Mouse (Mus musculus) limb, embryonic 13.5 days (tissue): ENCODE results near the gene Dlgap1. TPM values are rescaled to one million over a fixed set of nuclear protein-coding genes. Genes with fewer than 3 reads are reported as not detected.

ENCODE experiments used
- ATAC-seq: fragments of 200-750 bp; cut with Nextera tagmentation; 2 replicates; pipeline ENCODE4 v1.8.0; 2017; ENCODE audit warnings: low read depth, moderate number of reproducible peaks, moderate TSS enrichment; ENCODE audit not compliant: low FRiP score
- H3K27ac ChIP-seq: fragments of 300-500 bp; sonication (generic); 2 replicates; pipeline ENCODE4 v1.5.1; 2015; ENCODE audit warnings: inconsistent platforms, mild to moderate bottlenecking, moderate library complexity
- H3K27me3 ChIP-seq: fragments of 300-500 bp; sonication (generic); 2 replicates; pipeline ENCODE4 v1.6.1; 2015; ENCODE audit warnings: mild to moderate bottlenecking, inconsistent platforms
- H3K36me3 ChIP-seq: fragments of 300-500 bp; sonication (generic); 2 replicates; pipeline ENCODE4 v1.6.1; 2015; ENCODE audit warnings: inconsistent platforms, mild to moderate bottlenecking, moderate library complexity
- H3K4me1 ChIP-seq: fragments of 300-500 bp; sonication (generic); 2 replicates; pipeline ENCODE4 v1.6.1; 2015; ENCODE audit warnings: inconsistent platforms
- H3K4me2 ChIP-seq: fragments of 300-500 bp; sonication (generic); replicated peaks from 2 replicates; pipeline ENCODE4 v1.6.1; 2015; ENCODE audit warnings: inconsistent platforms, mild to moderate bottlenecking, moderate library complexity
- H3K4me3 ChIP-seq: fragments of 300-500 bp; sonication (generic); 2 replicates; pipeline ENCODE4 v1.5.1; 2015; ENCODE audit warnings: moderate library complexity, mild to moderate bottlenecking, inconsistent platforms
- H3K9ac ChIP-seq: fragments of 300-500 bp; sonication (generic); 2 replicates; pipeline ENCODE4 v1.6.1; 2015; ENCODE audit warnings: mild to moderate bottlenecking, inconsistent platforms
- H3K9me3 ChIP-seq: fragments of 300-500 bp; sonication (generic); 2 replicates; pipeline ENCODE4 v1.6.1; 2016; ENCODE audit warnings: inconsistent platforms
- WGBS: fragments of 180-500 bp; shearing (Covaris S2); methylation state at CpG from one replicate; pipeline ENCODE4 v1.1.7; 2015; 5-methylcytosine and 5-hydroxymethylcytosine counted together
- polyA plus RNA-seq: library from polyadenylated mRNA; unstranded; fragments of >200 nt; fragmentation: Nextera tagmentation; extraction: Ambion mirVana; gene quantifications from 2 replicates; pipeline ENCODE4 v1.2.1, GENCODE M21; 2015

Dlgap1 gene
- polyA plus RNA-seq, 1 experiment from 2014 or later, result 9.2 TPM

DNA sequence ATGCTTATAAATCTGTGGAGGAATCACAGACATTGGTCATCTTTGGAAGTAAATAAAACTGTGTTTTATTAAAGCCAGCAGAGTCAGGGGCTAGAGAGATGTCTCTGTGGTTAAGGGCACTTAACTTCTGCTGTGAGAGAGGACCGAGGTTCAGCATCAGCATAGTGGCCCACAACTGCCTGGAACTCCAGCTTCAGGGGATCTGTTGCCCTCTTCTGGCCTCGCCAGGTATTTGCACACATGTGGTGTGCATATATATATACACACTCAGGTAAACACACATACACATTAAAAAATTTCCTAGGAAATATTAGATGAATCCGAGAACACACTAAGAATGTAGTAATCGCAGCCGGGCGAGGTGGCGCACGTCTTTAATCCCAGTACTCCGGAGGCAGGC is 796.5 kb downstream of the Dlgap1 start:
- Histone ChIP-seq H3K4me1 (no peaks in the 10 kb centered on the region), H3K27ac (no peak overlapping the region), H3K36me3 (no peaks in the 10 kb centered on the region), H3K27me3 (no peaks in the 10 kb centered on the region), H3K4me2 (no peak overlapping the region), H3K4me3 (no peak overlapping the region), H3K9ac (no peak overlapping the region), H3K9me3 (no peaks in the 10 kb centered on the region)
- WGBS, result 96% methylated on average over 9 of the region's 9 CpGs
- ATAC-seq, result no peak

DNA sequence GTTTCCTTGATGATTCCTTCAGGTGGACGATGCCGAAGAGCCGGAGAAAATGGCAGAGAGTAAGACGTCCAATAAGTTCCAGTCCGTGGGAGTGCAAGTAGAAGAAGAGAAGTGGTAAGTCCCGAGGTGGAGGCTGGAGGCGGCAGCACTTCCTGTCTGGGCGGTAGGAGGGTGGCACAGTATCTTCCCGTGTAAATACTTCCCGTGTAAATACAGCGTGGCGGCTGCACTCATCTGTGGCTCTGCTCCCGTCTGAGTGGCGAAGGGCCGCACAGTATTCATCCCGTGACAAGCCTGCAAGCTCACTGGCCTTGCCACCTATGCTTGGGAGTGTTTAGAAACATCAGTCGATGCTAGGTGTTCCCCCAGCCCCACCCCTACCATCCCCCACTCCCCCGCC is 797.1 kb downstream of the Dlgap1 start:
- no peak for ATAC-seq
- no peak overlapping the region for H3K4me2 ChIP-seq
- no peaks in the 10 kb centered on the region for H3K9me3 ChIP-seq
- H3K27ac ChIP-seq, result no peak overlapping the region
- H3K4me1 ChIP-seq, result no peaks in the 10 kb centered on the region
- no peaks in the 10 kb centered on the region for H3K27me3 ChIP-seq
- H3K9ac ChIP-seq, result no peak overlapping the region
- no peaks in the 10 kb centered on the region for H3K36me3 ChIP-seq
- 87% methylated on average over 18 of the region's 18 CpGs for WGBS
- H3K4me3 ChIP-seq, result no peak overlapping the region

DNA sequence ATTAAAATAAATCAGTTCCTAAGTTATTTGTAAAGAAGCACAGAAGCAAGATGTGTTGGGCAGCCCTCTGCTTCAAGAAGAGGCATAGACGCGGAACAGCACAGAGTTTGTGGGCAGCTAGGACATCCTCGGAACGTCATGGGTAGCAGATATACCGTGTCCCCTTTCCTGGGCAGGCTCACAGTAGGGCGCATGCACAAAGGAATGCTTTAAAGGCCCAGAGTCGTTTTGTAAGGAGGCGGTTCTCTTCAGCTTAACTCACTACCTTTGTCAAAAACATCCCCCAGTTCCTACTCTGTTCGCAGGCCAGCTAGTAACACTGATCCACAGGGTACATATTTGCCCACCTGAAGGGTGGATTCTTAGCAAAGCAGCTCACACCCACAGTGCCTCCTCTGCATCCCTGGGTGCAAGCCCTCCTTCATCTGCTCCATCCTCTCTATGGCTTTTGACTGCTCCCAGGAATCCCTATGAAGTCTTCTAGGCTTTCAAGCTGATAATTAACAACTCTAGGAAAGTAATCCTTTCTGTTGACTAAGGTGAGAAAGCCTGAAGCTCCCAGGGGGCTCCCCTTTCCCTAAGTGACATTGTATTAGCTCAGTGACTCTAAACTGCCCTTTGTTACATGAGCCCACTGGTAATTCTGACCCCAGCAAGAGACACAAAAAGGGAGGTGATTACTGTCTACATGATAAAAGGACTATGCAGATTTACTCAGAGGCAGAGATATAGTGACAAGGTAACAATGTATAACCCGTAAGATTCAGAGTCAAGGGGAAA is 803.4 kb downstream of the Dlgap1 start:
- no peaks in the 10 kb centered on the region for H3K4me1 ChIP-seq
- no peak overlapping the region for H3K4me3 ChIP-seq
- H3K9me3 ChIP-seq, result no peaks in the 10 kb centered on the region
- WGBS, result 13% methylated on average over 10 of the region's 10 CpGs
- H3K36me3 ChIP-seq, result no peaks in the 10 kb centered on the region
- H3K4me2 ChIP-seq, result no peak overlapping the region
- H3K27ac ChIP-seq, result no peak overlapping the region
- no peak for ATAC-seq
- no peak overlapping the region for H3K9ac ChIP-seq
- no peaks in the 10 kb centered on the region for H3K27me3 ChIP-seq

DNA sequence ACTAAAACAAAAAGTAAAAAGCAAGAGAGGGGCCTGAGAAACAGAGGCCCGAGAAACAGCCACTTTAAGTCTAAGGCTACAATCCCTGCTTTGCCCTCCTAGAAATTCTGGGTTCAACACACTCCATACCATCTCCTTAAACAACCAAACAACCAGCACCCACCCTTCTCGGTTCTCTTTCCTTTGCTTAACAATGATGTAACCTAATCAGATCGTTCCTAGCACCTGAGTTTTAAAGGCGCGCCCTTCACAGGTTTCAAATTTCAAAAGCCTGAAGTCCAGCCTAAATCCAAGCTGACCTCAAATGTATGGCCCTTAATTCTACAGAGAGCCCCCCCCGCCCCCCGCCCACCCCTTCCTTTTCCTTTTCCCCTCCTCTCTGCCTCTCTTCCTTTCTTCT is 810.9 kb downstream of the Dlgap1 start:
- Histone ChIP-seq H3K36me3 (no peaks in the 10 kb centered on the region), H3K27me3 (no peaks in the 10 kb centered on the region), H3K4me2 (no peak overlapping the region), H3K9me3 (no peaks in the 10 kb centered on the region), H3K9ac (no peak overlapping the region), H3K4me3 (no peak overlapping the region), H3K4me1 (peaks cover 24% of the 10 kb centered on the region), H3K27ac (no peak overlapping the region)
- 12% methylated on average over 7 of the region's 7 CpGs for WGBS
- no peak for ATAC-seq

DNA sequence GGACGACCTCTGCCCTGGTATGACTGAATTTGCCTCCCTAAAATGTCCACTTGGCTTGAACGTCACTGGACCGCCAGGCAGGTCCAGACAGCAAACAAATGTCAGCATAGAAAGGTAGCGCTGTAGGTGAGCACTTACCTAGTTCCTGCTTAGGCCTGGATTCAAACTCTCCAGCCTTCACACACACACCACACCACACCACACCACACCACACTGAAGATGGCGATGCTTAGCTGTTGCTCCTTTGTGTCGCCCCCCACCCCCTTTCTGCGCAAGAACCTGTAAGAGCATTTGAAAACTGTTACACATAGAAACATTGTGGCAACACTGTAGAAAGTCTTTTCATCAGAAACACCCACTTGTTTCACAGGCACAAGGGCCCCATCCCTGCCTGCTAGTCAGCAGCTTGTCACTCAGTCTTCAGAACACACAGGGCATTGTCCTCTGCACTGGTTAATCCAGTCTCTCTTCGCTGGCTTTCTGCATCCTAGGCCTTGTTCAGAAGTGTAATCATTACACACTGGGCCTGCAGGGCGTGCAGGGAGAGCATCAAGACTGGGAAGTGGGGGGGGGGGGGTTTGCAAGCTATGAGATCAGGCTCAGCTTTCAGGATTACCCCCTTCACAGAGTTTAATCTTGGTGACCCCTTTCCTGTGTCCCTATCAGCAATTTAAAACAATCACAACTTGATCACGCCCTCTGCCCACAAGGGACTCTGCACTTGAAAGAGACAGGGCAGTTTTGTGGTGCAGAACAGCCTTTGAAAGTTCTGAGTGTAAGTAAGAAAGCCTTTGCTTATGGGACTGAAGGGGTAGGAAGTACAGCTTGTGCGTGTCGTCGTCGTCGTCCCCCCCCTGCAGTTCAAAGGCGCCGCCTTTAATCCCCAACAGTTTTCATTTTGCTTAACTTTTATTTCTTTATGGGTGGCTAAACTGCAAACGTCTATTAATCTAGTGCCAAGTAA is 812.1 kb downstream of the Dlgap1 start:
- H3K4me1 ChIP-seq, result peaks cover 24% of the 10 kb centered on the region
- H3K27me3 ChIP-seq, result no peaks in the 10 kb centered on the region
- H3K4me2 ChIP-seq, result no peak overlapping the region
- H3K4me3 ChIP-seq, result no peak overlapping the region
- H3K36me3 ChIP-seq, result no peaks in the 10 kb centered on the region
- no peak overlapping the region for H3K27ac ChIP-seq
- no peaks in the 10 kb centered on the region for H3K9me3 ChIP-seq
- H3K9ac ChIP-seq, result no peak overlapping the region
- peak; percentile 51 for ATAC-seq
- 45% methylated on average over 17 of the region's 18 CpGs for WGBS

DNA sequence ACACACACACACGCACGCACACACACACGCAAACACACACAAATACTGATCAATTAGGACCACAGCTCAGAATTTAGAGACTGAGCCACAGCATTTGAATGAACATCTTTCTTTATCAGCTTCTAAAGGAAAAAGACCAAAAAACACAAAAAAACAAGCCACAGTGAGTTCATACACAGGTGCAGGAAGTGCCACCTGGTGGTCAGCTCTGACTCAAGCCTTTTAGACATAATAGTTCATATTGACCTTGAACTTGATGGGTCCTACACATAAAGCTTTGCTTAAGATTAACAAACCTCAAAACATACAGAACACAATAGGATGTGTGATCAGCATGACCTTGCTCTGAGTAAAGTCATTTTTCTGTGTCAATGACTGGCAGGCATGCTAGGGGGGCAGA is 814.4 kb downstream of the Dlgap1 start:
- H3K9ac ChIP-seq, result no peak overlapping the region
- 94% methylated on average over 3 of the region's 3 CpGs for whole genome bisulfite sequencing

DNA sequence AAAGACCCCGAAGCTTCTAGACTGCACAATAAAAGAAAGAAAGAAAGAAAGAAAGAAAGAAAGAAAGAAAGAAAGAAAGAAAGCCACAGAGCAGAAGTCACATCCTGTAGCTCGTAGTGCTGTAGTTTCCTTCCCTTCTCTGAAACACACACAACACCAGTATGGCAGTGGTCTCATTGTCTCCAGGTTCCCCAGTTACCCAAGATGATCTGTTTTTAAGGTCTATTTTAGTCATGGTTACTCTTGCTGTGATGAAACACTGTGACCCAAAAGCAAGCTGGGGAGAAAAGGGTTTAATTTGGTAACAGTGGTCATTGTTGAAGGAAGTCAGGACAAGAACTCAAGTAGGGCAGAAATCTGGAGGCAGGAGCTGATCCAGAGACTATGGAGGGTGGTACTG is 818.5 kb downstream of the Dlgap1 start:
- WGBS, result 89% methylated on average over 2 of the region's 2 CpGs
- H3K27ac ChIP-seq, result no peak overlapping the region
- H3K4me2 ChIP-seq, result no peak overlapping the region
- H3K4me1 ChIP-seq, result no peaks in the 10 kb centered on the region
- H3K36me3 ChIP-seq, result no peaks in the 10 kb centered on the region
- no peak overlapping the region for H3K4me3 ChIP-seq
- H3K27me3 ChIP-seq, result no peaks in the 10 kb centered on the region
- H3K9me3 ChIP-seq, result no peaks in the 10 kb centered on the region
- no peak overlapping the region for H3K9ac ChIP-seq
- ATAC-seq, result no peak

More for the DNA sequence above, 814.4 kb downstream of the Dlgap1 start:
- Histone ChIP-seq H3K27ac (no peak overlapping the region), H3K27me3 (no peaks in the 10 kb centered on the region), H3K4me1 (peaks cover 24% of the 10 kb centered on the region), H3K36me3 (no peaks in the 10 kb centered on the region), H3K9me3 (no peaks in the 10 kb centered on the region), H3K4me3 (no peak overlapping the region), H3K4me2 (no peak overlapping the region)
- no peak for ATAC-seq

DNA sequence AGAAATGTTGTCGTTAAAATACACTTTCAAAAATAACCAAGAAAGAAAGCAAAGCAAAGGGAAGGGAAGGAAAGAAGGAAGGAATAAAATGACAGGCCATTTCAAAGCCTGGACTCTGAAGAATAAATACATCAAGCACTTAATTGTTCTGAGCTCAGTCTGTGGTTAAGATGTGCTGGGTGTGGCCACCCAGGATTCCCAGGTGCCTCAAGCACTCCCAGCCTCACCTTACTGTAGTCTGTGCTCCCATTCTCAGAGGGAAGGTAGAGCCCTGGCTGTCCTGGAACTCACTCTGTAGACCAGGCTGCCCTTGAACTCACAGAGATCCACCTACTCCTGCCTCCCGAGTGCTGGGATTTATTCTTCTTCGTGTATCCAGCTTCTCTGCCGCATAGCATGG is 821.9 kb downstream of the Dlgap1 start:
- Histone ChIP-seq H3K4me3 (no peak overlapping the region), H3K4me1 (peaks cover 11% of the 10 kb centered on the region; the same call in 1 of the 2 replicates), H3K9ac (no peak overlapping the region), H3K27me3 (no peaks in the 10 kb centered on the region), H3K4me2 (no peak overlapping the region), H3K36me3 (no peaks in the 10 kb centered on the region), H3K27ac (no peak overlapping the region), H3K9me3 (no peaks in the 10 kb centered on the region)
- 94% methylated on average over 4 of the region's 4 CpGs for WGBS
- ATAC-seq, result no peak

DNA sequence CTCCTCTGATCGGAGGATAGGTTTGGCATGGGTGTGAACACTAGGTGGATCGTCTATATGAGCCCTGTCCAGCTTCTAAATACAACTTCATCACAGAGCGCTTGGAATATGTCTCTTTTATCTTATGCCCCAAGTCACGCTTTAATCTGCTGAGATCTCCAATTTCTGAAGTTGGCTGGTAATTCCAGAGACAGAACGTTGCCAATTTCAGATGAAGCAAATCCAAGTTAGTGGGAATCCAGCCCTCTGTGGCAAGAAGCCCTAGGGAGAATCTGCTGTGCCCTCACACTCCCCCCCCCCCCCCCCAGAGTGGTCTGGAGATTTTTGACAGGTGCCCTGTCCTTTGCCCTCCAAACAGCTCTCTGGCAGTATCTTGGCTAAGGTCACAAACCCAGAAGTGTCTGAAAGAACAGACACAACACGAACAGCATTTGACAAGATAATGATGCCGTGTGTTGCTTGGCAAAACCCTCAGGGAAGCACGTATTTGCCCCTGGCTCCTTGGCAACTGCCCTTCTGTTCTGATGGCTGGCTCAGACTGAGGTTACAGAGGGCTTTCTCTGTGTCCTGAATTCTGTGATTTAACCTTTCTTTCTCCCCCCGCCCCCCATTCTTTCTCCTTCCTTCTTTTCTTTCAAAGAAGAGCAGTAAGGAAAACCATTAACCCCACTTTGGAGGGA is 822.9 kb downstream of the Dlgap1 start:
- no peak for ATAC-seq
- Histone ChIP-seq H3K36me3 (no peaks in the 10 kb centered on the region), H3K27ac (no peak overlapping the region), H3K4me1 (peaks cover 11% of the 10 kb centered on the region; the same call in 1 of the 2 replicates), H3K9me3 (no peaks in the 10 kb centered on the region), H3K4me2 (no peak overlapping the region), H3K9ac (no peak overlapping the region), H3K4me3 (no peak overlapping the region), H3K27me3 (no peaks in the 10 kb centered on the region)
- WGBS, result 82% methylated on average over 9 of the region's 9 CpGs

DNA sequence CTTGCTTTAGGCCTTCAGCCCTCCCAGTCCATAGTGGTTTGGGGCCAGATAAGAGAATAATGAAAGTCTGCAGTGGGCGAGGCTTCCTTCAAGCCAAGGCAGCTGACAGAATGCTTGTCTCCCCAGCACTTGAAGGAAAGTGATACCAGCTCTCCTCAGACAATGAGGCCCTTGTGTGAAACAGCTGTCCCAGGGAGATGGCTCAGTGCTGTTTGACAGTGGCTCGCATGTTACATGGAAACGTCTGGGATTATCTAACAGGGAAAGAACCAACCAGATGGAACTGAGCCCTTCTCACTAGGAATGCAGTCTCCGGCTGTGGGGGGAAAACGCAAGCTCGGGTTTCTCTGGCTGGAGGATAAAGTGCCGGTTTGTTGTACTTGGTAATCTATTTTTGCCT is 825.4 kb downstream of the Dlgap1 start:
- Histone ChIP-seq H3K27ac (peak overlapping the region; percentile 48; the same call in 1 of the 2 replicates), H3K4me3 (no peak overlapping the region), H3K4me1 (peaks cover 11% of the 10 kb centered on the region; the same call in 1 of the 2 replicates), H3K4me2 (no peak overlapping the region), H3K9ac (no peak overlapping the region; the same call in none of the 2 replicates), H3K9me3 (no peaks in the 10 kb centered on the region), H3K36me3 (no peaks in the 10 kb centered on the region), H3K27me3 (no peaks in the 10 kb centered on the region)
- ATAC-seq, result peak; percentile 86
- WGBS, result 25% methylated on average over 7 of the region's 7 CpGs

DNA sequence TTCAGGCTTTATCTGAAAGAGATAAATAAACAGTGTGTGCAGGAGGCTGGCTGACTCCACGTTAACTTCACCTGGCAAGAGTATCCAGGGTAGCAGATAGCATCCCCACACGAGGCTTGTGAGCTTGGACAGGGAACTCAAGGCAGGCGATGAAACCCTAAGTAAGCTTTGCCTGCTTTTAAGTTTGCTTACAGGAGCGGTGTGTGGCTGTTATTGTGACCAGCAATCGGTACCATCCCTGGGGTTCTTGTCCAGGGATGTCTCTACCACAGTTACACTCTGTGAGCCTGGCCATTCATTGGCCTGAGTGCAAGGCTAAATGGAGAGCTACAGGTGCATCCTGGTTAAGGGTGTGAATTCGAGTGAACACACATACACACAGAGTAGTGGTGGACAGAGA is 825.8 kb downstream of the Dlgap1 start:
- no peak overlapping the region; the same call in 1 of the 2 replicates for H3K27ac ChIP-seq
- WGBS, result 56% methylated on average over 6 of the region's 6 CpGs
- no peaks in the 10 kb centered on the region for H3K9me3 ChIP-seq
- H3K9ac ChIP-seq, result peak overlapping the region; percentile 13; the same call in 1 of the 2 replicates
- ATAC-seq, result no peak
- 0 out of 2 replicates have a peak overlapping the region, but pooled peaks have one; percentile 32 for H3K4me2 ChIP-seq
- no peak overlapping the region for H3K4me3 ChIP-seq
- peaks cover 11% of the 10 kb centered on the region; the same call in 1 of the 2 replicates for H3K4me1 ChIP-seq
- no peaks in the 10 kb centered on the region for H3K36me3 ChIP-seq
- no peaks in the 10 kb centered on the region for H3K27me3 ChIP-seq

DNA sequence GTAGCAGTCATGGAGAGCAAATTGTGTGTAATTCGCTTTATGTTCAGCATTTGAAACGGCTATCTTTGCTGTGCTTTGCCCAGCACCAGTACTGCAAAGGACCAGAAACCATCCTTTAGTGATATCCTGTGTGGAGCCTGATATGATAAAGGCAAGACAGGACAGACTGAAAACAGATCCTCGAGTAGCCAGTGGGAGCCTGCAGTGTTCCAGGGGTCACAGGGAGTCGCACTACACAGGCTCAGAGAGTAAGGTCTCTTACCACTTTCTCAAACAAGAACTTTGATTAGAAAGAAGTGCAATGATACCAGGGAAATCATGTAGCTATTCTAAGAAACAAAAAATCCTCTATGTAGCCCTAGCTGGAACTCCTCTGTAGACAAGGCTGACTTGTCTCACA is 826.3 kb downstream of the Dlgap1 start:
- H3K4me3 ChIP-seq, result no peak overlapping the region
- no peaks in the 10 kb centered on the region for H3K27me3 ChIP-seq
- no peaks in the 10 kb centered on the region for H3K9me3 ChIP-seq
- no peak overlapping the region for H3K9ac ChIP-seq
- no peak for ATAC-seq
- H3K4me2 ChIP-seq, result no peak overlapping the region
- WGBS, result 80% methylated on average over 4 of the region's 4 CpGs
- H3K36me3 ChIP-seq, result no peaks in the 10 kb centered on the region
- no peak overlapping the region for H3K27ac ChIP-seq
- peaks cover 11% of the 10 kb centered on the region; the same call in 1 of the 2 replicates for H3K4me1 ChIP-seq
